Mouse (Mus musculus): ENCODE results near the gene Ston2. TPM values are rescaled to one million over a fixed set of nuclear protein-coding genes. Genes with fewer than 3 reads are reported as not detected.

Gene Ston2
- polyA plus RNA-seq, 1 experiment from 2014 or later = 6.3 TPM

DNA sequence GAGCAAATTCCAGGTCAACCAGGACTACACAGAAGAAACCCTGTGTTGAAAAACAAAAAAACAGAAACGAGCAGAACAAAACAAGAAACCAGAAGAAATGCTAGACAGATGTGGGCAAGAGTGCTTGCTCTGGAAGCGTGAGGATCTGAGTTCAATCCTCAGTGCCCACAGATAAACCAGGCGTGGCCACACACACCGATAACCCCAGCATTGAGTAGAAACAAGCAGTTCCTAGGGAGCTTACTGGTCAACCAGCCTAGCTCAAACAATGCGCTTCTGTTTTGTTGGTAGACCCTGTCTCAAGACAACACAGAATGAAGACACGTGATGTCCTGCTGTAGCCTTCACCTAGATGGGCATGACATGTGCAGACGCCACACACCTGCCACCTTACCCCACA lies 45.3 kb downstream of the Ston2 start:
- no peak overlapping the region for H3K4me3 ChIP-seq
- no peak overlapping the region for H3K4me2 ChIP-seq
- no peaks in the 10 kb centered on the region for H3K27me3 ChIP-seq
- H3K9me3 ChIP-seq = no peaks in the 10 kb centered on the region
- no peak overlapping the region for H3K9ac ChIP-seq
- no peak for ATAC-seq (ENCODE audit: low FRiP score)
- 95% methylated on average over 7 of the region's 7 CpGs for WGBS
- no peak overlapping the region for H3K27ac ChIP-seq
- peaks cover 14% of the 10 kb centered on the region for H3K4me1 ChIP-seq (replicated peaks)
- H3K36me3 ChIP-seq = no peaks in the 10 kb centered on the region

GRCm38 (mm10) chr12:91738381-91738780 lies 49.8 kb downstream of the Ston2 start:
- 92% methylated on average over 4 of the region's 4 CpGs for WGBS
- Histone ChIP-seq H3K27ac (no peak overlapping the region), H3K27me3 (no peaks in the 10 kb centered on the region), H3K4me2 (no peak overlapping the region), H3K4me1 (replicated peaks) (no peaks in the 10 kb centered on the region), H3K9ac (no peak overlapping the region), H3K4me3 (no peak overlapping the region), H3K9me3 (no peaks in the 10 kb centered on the region), H3K36me3 (no peaks in the 10 kb centered on the region)
- ATAC-seq (ENCODE audit: low FRiP score) = no peak

DNA sequence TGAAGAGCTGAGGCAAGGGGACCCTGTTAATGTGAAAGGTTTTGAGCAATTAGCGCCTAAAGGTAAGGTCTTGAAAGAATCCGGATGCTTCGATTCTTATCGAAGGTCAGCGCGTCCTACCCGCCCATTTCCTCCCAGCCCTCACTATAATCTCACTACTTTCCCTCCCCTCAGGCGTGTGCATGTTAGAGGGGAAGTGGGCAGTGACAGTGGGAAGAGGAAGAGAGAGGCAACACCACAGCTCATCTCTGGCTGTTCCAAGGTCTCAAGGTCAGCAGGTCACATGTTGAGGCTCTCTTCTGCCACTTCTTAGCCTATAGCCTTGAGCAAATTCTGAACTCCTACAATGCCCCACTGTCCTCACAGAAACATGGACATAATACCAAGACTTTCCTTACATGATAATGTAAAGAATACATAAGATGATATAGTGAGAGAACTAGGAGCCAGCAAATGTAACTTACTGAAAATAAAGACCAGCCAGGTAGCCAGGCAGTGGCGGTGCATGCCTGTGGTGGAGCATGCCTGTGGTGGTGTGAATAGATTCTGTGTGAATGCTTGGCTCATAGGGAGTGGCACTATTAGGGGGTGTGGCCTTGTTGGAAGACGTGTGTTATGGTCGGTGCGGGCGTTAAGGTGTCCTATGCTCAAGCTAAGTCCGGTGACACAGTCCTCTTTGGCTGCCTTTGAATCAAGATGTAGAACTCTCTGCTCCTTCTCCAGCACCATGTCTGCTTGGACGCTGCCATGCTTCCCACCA lies 51.8 kb downstream of the Ston2 start:
- no peak overlapping the region for H3K9ac ChIP-seq

GRCm38 (mm10) chr12:91734246-91735027 lies 53.8 kb downstream of the Ston2 start:
- Histone ChIP-seq H3K4me3 (no peak overlapping the region), H3K9ac (no peak overlapping the region), H3K27ac (no peak overlapping the region), H3K4me2 (no peak overlapping the region), H3K27me3 (no peaks in the 10 kb centered on the region), H3K36me3 (no peaks in the 10 kb centered on the region), H3K9me3 (no peaks in the 10 kb centered on the region), H3K4me1 (replicated peaks) (no peaks in the 10 kb centered on the region)
- ATAC-seq (ENCODE audit: low FRiP score) = no peak
- 89% methylated on average over 15 of the region's 15 CpGs for WGBS

More for the DNA sequence above, 51.8 kb downstream of the Ston2 start:
- H3K27ac ChIP-seq = no peak overlapping the region
- no peaks in the 10 kb centered on the region for H3K27me3 ChIP-seq
- H3K4me1 ChIP-seq (replicated peaks) = no peaks in the 10 kb centered on the region
- no peaks in the 10 kb centered on the region for H3K9me3 ChIP-seq
- ATAC-seq (ENCODE audit: low FRiP score) = no peak
- no peaks in the 10 kb centered on the region for H3K36me3 ChIP-seq
- no peak overlapping the region for H3K4me2 ChIP-seq
- no peak overlapping the region for H3K4me3 ChIP-seq
- WGBS = 94% methylated on average over 15 of the region's 15 CpGs

DNA sequence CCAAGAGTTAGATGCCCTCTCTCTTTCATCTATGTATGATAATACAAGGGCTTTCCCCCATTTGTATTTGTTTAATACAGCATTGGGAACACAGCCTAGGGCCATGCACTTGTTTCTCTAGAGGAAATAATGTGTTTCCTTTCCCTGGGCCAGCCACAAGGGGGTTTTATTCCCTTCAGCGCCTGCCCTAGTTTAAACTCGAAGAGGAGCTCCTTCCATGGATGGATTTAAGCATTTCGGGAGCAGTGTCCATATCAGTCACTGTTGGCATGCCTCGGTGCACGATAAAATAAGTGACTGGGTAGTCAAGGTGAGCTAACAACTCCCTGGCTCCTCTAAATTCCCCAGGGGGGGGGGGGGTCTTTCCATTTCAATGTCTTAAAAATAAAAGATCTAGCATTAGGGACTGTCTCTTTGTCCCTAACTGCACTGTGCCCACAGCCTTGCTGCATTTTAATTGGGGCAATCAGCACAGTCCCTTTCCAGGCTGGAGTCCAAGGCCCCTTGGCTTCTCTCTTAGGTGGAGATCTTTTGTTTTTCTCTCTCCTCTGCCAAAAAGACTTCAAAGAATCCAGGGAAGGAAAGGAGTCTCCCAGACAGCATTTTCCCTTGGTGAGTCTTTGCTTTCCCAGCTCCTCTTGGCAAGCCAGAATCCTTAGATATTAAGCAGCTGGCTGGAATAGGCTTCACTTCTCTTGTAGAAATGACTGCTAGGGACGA lies 55.3 kb downstream of the Ston2 start:
- no peak overlapping the region; the same call in 1 of the 2 replicates for H3K27ac ChIP-seq
- no peaks in the 10 kb centered on the region for H3K27me3 ChIP-seq
- no peaks in the 10 kb centered on the region for H3K36me3 ChIP-seq
- 75% methylated on average over 6 of the region's 6 CpGs for WGBS
- H3K9me3 ChIP-seq = no peaks in the 10 kb centered on the region
- no peak overlapping the region for H3K9ac ChIP-seq
- no peaks in the 10 kb centered on the region for H3K4me1 ChIP-seq (replicated peaks)
- H3K4me3 ChIP-seq = no peak overlapping the region
- peak; percentile 65; the same call in 1 of the 2 replicates for ATAC-seq (ENCODE audit: low FRiP score)
- H3K4me2 ChIP-seq = no peak overlapping the region

DNA sequence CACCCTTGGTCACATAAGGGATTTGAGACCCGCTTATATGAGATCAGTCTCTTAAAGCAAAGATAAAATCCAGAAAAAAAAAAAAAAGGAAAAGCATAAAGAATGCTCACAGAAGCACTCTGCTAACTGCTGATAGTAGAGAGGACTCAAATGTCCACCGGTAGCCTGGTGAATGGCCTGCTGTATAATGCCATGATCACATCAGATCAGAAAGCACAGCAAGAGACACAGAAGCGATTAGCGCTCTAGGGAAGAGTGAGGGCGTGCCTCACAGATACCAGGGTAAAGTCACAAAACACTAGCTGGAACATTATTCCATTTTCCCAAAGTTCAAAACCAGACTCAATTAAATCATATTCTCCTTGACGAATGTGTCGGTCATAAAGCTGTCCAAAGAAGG lies 62.0 kb downstream of the Ston2 start:
- H3K4me3 ChIP-seq = no peak overlapping the region
- no peak for ATAC-seq (ENCODE audit: low FRiP score)
- H3K27me3 ChIP-seq = no peaks in the 10 kb centered on the region

GRCm38 (mm10) chr12:91723912-91724311 lies 64.3 kb downstream of the Ston2 start:
- Histone ChIP-seq H3K9me3 (no peaks in the 10 kb centered on the region), H3K4me2 (no peak overlapping the region), H3K27ac (no peak overlapping the region), H3K4me3 (no peak overlapping the region), H3K36me3 (no peaks in the 10 kb centered on the region), H3K9ac (no peak overlapping the region), H3K27me3 (no peaks in the 10 kb centered on the region), H3K4me1 (replicated peaks) (no peaks in the 10 kb centered on the region)
- ATAC-seq (ENCODE audit: low FRiP score) = no peak
- 90% methylated on average over 6 of the region's 6 CpGs for WGBS

More for the DNA sequence above, 62.0 kb downstream of the Ston2 start:
- Histone ChIP-seq H3K4me2 (no peak overlapping the region), H3K4me1 (replicated peaks) (no peaks in the 10 kb centered on the region), H3K9me3 (no peaks in the 10 kb centered on the region), H3K36me3 (no peaks in the 10 kb centered on the region), H3K27ac (no peak overlapping the region), H3K9ac (no peak overlapping the region)
- 83% methylated on average over 7 of the region's 7 CpGs for WGBS

- Histone ChIP-seq H3K27ac (no peak overlapping the region), H3K36me3 (no peaks in the 10 kb centered on the region), H3K4me1 (replicated peaks) (no peaks in the 10 kb centered on the region), H3K4me2 (no peak overlapping the region), H3K27me3 (no peaks in the 10 kb centered on the region), H3K9me3 (no peaks in the 10 kb centered on the region), H3K9ac (no peak overlapping the region), H3K4me3 (no peak overlapping the region)
- 87% methylated on average over 7 of the region's 7 CpGs for WGBS
- ATAC-seq (ENCODE audit: low FRiP score) = no peak
Measured at GRCm38 (mm10) chr12:91719134-91719533, 69.1 kb downstream of the Ston2 start.

DNA sequence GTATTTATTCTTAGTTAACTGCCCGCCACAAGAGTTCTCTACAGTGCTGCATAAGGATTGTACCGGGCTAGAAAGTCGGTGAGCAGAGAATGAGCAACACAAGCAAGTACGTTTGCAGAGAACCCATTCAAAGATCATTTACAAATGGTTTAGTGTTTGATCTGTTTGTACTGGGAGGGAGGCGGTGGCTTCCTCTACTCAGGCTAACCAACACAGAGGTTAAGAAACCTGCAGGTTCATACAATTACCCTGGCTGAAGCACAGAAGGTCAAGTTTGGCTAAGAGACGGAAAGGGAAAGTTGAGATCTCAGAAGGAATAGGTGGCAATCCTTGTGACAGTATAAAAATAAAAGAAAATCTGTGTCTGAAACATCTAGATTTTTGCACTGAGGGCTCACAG lies 72.5 kb downstream of the Ston2 start:
- Histone ChIP-seq H3K4me1 (replicated peaks) (peaks cover 8% of the 10 kb centered on the region; the same call in 1 of the 2 replicates), H3K9ac (no peak overlapping the region), H3K27ac (no peak overlapping the region), H3K4me2 (no peak overlapping the region), H3K4me3 (no peak overlapping the region), H3K27me3 (no peaks in the 10 kb centered on the region), H3K36me3 (no peaks in the 10 kb centered on the region), H3K9me3 (no peaks in the 10 kb centered on the region)
- WGBS = 78% methylated on average over 6 of the region's 6 CpGs
- ATAC-seq (ENCODE audit: low FRiP score) = no peak

GRCm38 (mm10) chr12:91713358-91713757 lies 74.8 kb downstream of the Ston2 start:
- H3K4me2 ChIP-seq = no peak overlapping the region
- no peak for ATAC-seq (ENCODE audit: low FRiP score)
- H3K9ac ChIP-seq = no peak overlapping the region
- H3K27me3 ChIP-seq = no peaks in the 10 kb centered on the region
- WGBS = 93% methylated on average over 7 of the region's 7 CpGs
- peaks cover 10% of the 10 kb centered on the region; the same call in 1 of the 2 replicates for H3K4me1 ChIP-seq (replicated peaks)
- no peaks in the 10 kb centered on the region for H3K36me3 ChIP-seq
- no peak overlapping the region for H3K27ac ChIP-seq
- H3K9me3 ChIP-seq = no peaks in the 10 kb centered on the region
- H3K4me3 ChIP-seq = no peak overlapping the region

- H3K27ac ChIP-seq = no peak overlapping the region
- no peaks in the 10 kb centered on the region for H3K9me3 ChIP-seq
- H3K27me3 ChIP-seq = no peaks in the 10 kb centered on the region
- no peak overlapping the region for H3K4me3 ChIP-seq
- peaks cover 14% of the 10 kb centered on the region; the same call in 1 of the 2 replicates for H3K4me1 ChIP-seq (replicated peaks)
- no peak overlapping the region for H3K4me2 ChIP-seq
- H3K9ac ChIP-seq = no peak overlapping the region
- WGBS = 90% methylated on average over 4 of the region's 4 CpGs
- no peak for ATAC-seq (ENCODE audit: low FRiP score)
- no peaks in the 10 kb centered on the region for H3K36me3 ChIP-seq
Measured at GRCm38 (mm10) chr12:91711655-91712054, 76.5 kb downstream of the Ston2 start.

GRCm38 (mm10) chr12:91710876-91711275 lies 77.3 kb downstream of the Ston2 start:
- no peak overlapping the region for H3K9ac ChIP-seq
- no peaks in the 10 kb centered on the region for H3K36me3 ChIP-seq
- H3K9me3 ChIP-seq = no peaks in the 10 kb centered on the region
- 18% methylated on average over 3 of the region's 3 CpGs for WGBS
- ATAC-seq (ENCODE audit: low FRiP score) = peak; percentile 74
- no peaks in the 10 kb centered on the region for H3K27me3 ChIP-seq
- no peak overlapping the region for H3K4me2 ChIP-seq
- H3K4me3 ChIP-seq = no peak overlapping the region
- peaks cover 14% of the 10 kb centered on the region; the same call in 1 of the 2 replicates for H3K4me1 ChIP-seq (replicated peaks)
- H3K27ac ChIP-seq = peak overlapping the region; percentile 35; the same call in 1 of the 2 replicates

Data from hindbrain, embryonic 13.5 days (tissue).